Mouse (Mus musculus): ENCODE data around the gene Bloc1s5.

DNA sequence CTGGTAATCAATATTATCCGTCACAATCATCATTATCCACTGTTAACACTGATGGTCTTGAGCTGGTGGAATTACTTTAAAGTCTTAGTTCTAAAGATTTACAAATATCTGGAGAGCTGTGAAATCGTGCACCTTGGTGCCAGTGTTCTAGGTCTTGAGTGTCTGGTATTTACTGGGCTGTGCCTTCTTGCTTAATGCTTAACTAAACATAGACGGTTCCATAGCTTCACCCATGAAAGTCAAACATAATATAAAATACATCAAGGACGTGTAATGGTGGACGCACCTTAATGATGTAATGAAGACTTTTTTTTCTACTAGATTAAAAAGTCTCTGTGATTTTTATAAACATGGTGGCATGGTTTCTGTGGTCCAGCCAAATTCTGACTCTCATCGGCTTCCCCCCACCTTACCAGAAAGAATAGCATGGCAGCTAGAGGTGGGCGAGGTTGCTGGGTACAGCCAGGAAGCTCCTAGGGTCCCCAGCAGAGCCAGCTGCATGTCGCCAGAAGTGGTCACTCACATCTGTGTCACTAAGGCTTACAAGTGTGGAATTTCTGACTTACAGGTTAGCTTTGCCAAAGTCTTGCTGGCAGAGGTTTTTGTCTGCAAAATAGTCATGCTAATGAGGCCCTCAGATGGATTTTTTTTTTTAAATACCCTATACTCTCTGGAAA is 90.0 kb downstream of the Bloc1s5 start:
- no peak for TF ChIP-seq CTCF (IDR thresholded peaks at IDR 0.05; ENCODE audit: low read depth)
- no peak for TF ChIP-seq EP300 (optimal IDR thresholded peaks at IDR 0.05)

Measured in stomach, postnatal 0 days (tissue).